Mouse (Mus musculus) forebrain, postnatal 0 days (tissue): ENCODE results near the gene Btrc. TPM values are rescaled to one million over a fixed set of nuclear protein-coding genes. Genes with fewer than 3 reads are reported as not detected.

Experiments used
- ATAC-seq: fragments of 200-750 bp; cut with Nextera tagmentation; 2 replicates; pipeline ENCODE4 v1.8.0; 2017; ENCODE audit warnings: mild to moderate bottlenecking, moderate library complexity
- DNase-seq: peaks from one replicate; pipeline ENCODE4 v3.0.0-alpha.2; 2015
- H3K27ac ChIP-seq: fragments of 300-500 bp; sonication (generic); 2 replicates; pipeline ENCODE4 v1.5.1; 2014; ENCODE audit warnings: low read depth, mild to moderate bottlenecking, antibody characterized with exemption, low read length, moderate library complexity, mixed read lengths
- H3K27me3 ChIP-seq: fragments of 300-500 bp; sonication (generic); 2 replicates; pipeline ENCODE4 v1.6.1; 2014; ENCODE audit warnings: mild to moderate bottlenecking, low read length, mixed read lengths; ENCODE audit not compliant: insufficient read depth
- H3K36me3 ChIP-seq: fragments of 300-500 bp; sonication (generic); 2 replicates; pipeline ENCODE4 v1.6.1; 2014; ENCODE audit warnings: mild to moderate bottlenecking, moderate library complexity; ENCODE audit not compliant: insufficient read depth
- H3K4me1 ChIP-seq: fragments of 300-500 bp; sonication (generic); 2 replicates; pipeline ENCODE4 v1.6.1; 2014; ENCODE audit warnings: antibody characterized with exemption; ENCODE audit not compliant: insufficient read depth
- H3K4me2 ChIP-seq: fragments of 300-500 bp; sonication (generic); 2 replicates; pipeline ENCODE4 v1.6.1; 2014; ENCODE audit warnings: low read depth, mild to moderate bottlenecking, moderate library complexity
- H3K4me3 ChIP-seq: fragments of 300-500 bp; sonication (generic); 2 replicates; pipeline ENCODE4 v1.5.1; 2014; ENCODE audit warnings: low read depth, low read length, mixed read lengths
- H3K9ac ChIP-seq: fragments of 300-500 bp; sonication (generic); 2 replicates; pipeline ENCODE4 v1.6.1; 2014; ENCODE audit warnings: mild to moderate bottlenecking
- H3K9me3 ChIP-seq: fragments of 300-500 bp; sonication (generic); 2 replicates; pipeline ENCODE4 v1.6.1; 2016; ENCODE audit warnings: low read length
- CTCF ChIP-seq: sonication (generic); IDR thresholded peaks from 2 replicates; pipeline ENCODE4 v1.5.1; 2016; ENCODE audit warnings: antibody characterized with exemption, control low read depth, low read depth
- WGBS: fragments of 180-500 bp; shearing (Covaris S2); extraction: QIAGEN DNeasy Blood & Tissue Kit; methylation state at CpG from one replicate; pipeline ENCODE4 v1.1.7; 2014; 5-methylcytosine and 5-hydroxymethylcytosine counted together
- polyA plus RNA-seq: library from polyadenylated mRNA; unstranded; fragments of >200 nt; fragmentation: Nextera tagmentation; extraction: Ambion mirVana; gene quantifications from 2 replicates; pipeline ENCODE4 v1.2.1, GENCODE M21; 2015
- total RNA-seq: library from RNA; depleted of rRNA; stranded (reverse); fragments of >200 nt; gene quantifications from 2 replicates; pipeline ENCODE4 v1.2.3, GENCODE M21; 2014

Btrc gene
- total and polyA plus RNA-seq, 2 experiments from 2014 or later: 46.9 to 64.7 TPM

GRCm38 (mm10) chr19:45549128-45549915 lies 185.8 kb downstream of the Btrc start:
- ATAC-seq: no peak
- H3K4me2 ChIP-seq: no peak overlapping the region
- no peak for TF ChIP-seq CTCF

GRCm38 (mm10) chr19:45549948-45550347 lies 186.4 kb downstream of the Btrc start:
- H3K9me3 ChIP-seq: no peaks in the 10 kb centered on the region
- TF ChIP-seq CTCF: no peak
- no peak overlapping the region for H3K4me3 ChIP-seq
- no peak for DNase-seq
- H3K27me3 ChIP-seq: peaks cover 9% of the 10 kb centered on the region
- no peak for ATAC-seq
- H3K9ac ChIP-seq: no peak overlapping the region
- no peak overlapping the region for H3K27ac ChIP-seq
- no peaks in the 10 kb centered on the region for H3K4me1 ChIP-seq
- WGBS: 84% methylated on average over 4 of the region's 4 CpGs
- H3K36me3 ChIP-seq: peaks cover 11% of the 10 kb centered on the region; the same call in 1 of the 2 replicates
- H3K4me2 ChIP-seq: no peak overlapping the region

More at GRCm38 (mm10) chr19:45549128-45549915, 185.8 kb downstream of the Btrc start:
- H3K4me3 ChIP-seq: no peak overlapping the region
- 60% methylated on average over 23 of the region's 23 CpGs for WGBS
- H3K4me1 ChIP-seq: 0 out of 2 replicates have a peak, but pooled peaks cover 5% of the 10 kb centered on the region
- no peaks in the 10 kb centered on the region for H3K9me3 ChIP-seq
- H3K27ac ChIP-seq: no peak overlapping the region
- peaks cover 5% of the 10 kb centered on the region; the same call in 1 of the 2 replicates for H3K36me3 ChIP-seq
- no peak overlapping the region for H3K9ac ChIP-seq
- DNase-seq: no peak
- peaks cover 9% of the 10 kb centered on the region for H3K27me3 ChIP-seq

- Histone ChIP-seq H3K4me2 (no peak overlapping the region), H3K9ac (no peak overlapping the region), H3K27ac (no peak overlapping the region), H3K9me3 (no peaks in the 10 kb centered on the region), H3K36me3 (peaks cover 12% of the 10 kb centered on the region; the same call in 1 of the 2 replicates), H3K4me1 (no peaks in the 10 kb centered on the region), H3K27me3 (peaks cover 2% of the 10 kb centered on the region; the same call in 1 of the 2 replicates), H3K4me3 (no peak overlapping the region)
- DNase-seq (no peak), ATAC-seq (no peak)
- WGBS: 82% methylated on average over 6 of the region's 6 CpGs
- TF ChIP-seq CTCF: no peak
These were observed 188.7 kb downstream of the Btrc start for GRCm38 (mm10) chr19:45552187-45552586.

GRCm38 (mm10) chr19:45554136-45554535 lies 190.6 kb downstream of the Btrc start:
- ATAC-seq: no peak

DNA sequence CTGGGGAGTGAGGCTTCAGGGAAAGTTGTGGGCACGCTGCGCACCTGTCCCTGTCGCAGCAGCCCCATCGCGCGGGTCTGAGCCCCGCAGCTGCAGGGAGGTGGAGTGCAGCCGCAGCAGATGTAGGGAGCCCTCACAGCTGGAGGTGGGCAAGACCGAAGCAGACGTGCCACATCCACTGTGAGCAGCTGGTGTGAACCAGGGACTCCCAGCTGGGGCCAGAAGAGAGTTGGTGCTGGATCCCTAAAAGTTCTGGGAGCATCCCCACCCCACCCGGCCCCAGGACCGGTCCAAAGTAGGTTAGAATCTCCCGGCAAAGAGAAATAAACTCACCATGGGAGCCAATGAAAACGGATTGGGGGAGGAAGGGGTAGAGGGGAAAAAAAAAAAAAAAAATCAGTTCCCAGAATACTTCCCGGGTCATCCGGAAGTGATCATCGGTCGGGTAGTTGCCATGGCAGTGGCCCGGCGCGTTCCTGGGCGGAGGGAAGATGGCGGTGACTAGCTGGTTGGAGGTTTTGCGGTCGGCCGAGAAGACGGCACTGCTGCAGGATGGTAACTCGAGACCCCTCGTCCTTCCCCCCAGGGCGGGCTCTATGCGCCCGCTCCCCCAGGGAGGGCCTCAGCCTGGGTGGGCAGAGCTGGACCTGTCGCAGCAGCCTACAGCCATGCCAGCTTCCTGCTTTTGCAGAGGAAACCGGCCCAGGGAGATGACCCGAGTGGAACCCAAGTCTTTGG lies 196.8 kb downstream of the Btrc start, which contains the start of the genes Poll and Gm17018:
TSS of gene Poll (minus strand) at position 379 of the 738 bp plus-strand sequence.
TSS of gene Gm17018 (plus strand) at position 463 of the 738 bp plus-strand sequence.
- Histone ChIP-seq H3K9me3 (no peaks in the 10 kb centered on the region), H3K27ac (peak within 1 kb of the TSS; percentile 59), H3K9ac (peak within 1 kb of the TSS; percentile 57), H3K4me3 (peak within 1 kb of the TSS; percentile 66), H3K4me1 (peaks cover 4% of the 10 kb centered on the region; the same call in 1 of the 2 replicates), H3K36me3 (no peaks in the 10 kb centered on the region), H3K4me2 (peak within 1 kb of the TSS; percentile 99), H3K27me3 (no peaks in the 10 kb centered on the region)
- TF ChIP-seq CTCF: no peak
- DNase-seq (peak; percentile 89), ATAC-seq (peak; percentile 97)
- WGBS: under 1% methylated on average over 35 of the region's 35 CpGs

More at GRCm38 (mm10) chr19:45554136-45554535, 190.6 kb downstream of the Btrc start:
- no peak for DNase-seq
- H3K4me3 ChIP-seq: no peak overlapping the region
- no peak for TF ChIP-seq CTCF
- WGBS: 93% methylated on average over 11 of the region's 11 CpGs
- no peaks in the 10 kb centered on the region; the same call in 1 of the 2 replicates for H3K27me3 ChIP-seq
- H3K4me2 ChIP-seq: no peak overlapping the region
- no peaks in the 10 kb centered on the region for H3K4me1 ChIP-seq
- H3K36me3 ChIP-seq: peaks cover 12% of the 10 kb centered on the region; the same call in 1 of the 2 replicates
- H3K9ac ChIP-seq: no peak overlapping the region
- no peaks in the 10 kb centered on the region for H3K9me3 ChIP-seq
- H3K27ac ChIP-seq: no peak overlapping the region

DNA sequence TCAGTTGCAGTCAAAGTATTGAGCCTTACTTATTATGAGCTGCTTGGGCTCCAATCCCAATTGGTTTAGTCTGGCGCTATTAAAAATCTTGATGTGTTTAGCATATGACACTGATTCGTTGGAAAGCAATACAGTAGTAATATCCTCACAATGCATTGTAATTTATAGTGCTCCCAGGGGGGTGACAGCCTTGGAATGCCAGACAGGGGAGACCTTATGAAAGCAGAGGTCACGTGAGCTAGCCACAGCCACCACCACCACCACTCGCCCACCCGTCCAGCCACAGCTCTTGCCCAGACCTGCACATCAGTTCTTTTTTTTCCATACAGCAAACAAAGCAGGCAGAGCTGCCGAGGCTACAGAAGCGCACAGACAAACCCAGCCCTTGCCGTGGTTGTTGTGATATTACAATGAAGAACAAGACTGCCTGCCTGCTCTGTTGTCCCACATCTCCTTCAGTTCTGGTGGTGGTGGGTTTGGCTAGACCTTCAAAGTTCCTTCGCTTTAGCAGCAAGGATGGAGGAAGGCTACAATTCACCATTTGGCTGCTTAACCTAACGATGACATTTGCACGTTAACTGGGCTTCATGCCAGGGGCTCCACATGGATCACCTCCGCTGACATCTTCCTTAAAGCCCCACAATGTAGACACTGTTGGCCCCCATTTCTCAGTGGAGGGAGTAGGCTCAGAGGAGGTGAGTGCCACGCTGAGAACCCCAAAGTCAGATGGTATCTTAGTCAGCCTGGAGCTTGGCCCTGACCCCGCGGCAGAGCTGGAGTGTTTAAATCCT lies 202.6 kb downstream of the Btrc start:
- Histone ChIP-seq H3K9ac (no peak overlapping the region), H3K27ac (no peak overlapping the region), H3K27me3 (no peaks in the 10 kb centered on the region), H3K36me3 (0 out of 2 replicates have a peak, but pooled peaks cover 4% of the 10 kb centered on the region), H3K4me3 (no peak overlapping the region), H3K4me1 (no peaks in the 10 kb centered on the region; the same call in 1 of the 2 replicates), H3K9me3 (no peaks in the 10 kb centered on the region), H3K4me2 (no peak overlapping the region)
- TF ChIP-seq CTCF: no peak
- DNase-seq (no peak), ATAC-seq (no peak)
- 54% methylated on average over 15 of the region's 15 CpGs for WGBS
